Mouse (Mus musculus): ENCODE data around the gene Tars2. TPM values are rescaled to one million over a fixed set of nuclear protein-coding genes. Genes with fewer than 3 reads are reported as not detected.
"Not testable (repeated sequence)": the region's sequence is repeated elsewhere in the genome, so short reads cannot be mapped to it uniquely, and the experiment has no call there.

Gene Tars2
- polyA plus RNA-seq, 1 experiment from 2014 or later: 54.9 TPM

GRCm38 (mm10) chr3:95698286-95698685, 61.7 kb downstream of the Tars2 start:
- peaks cover 2% of the 10 kb centered on the region for H3K4me1 ChIP-seq (replicated peaks; ENCODE audit: control insufficient read depth, insufficient read depth, low read length)

GRCm38 (mm10) chr3:95696360-95696759, 63.6 kb downstream of the Tars2 start:
- no peaks in the 10 kb centered on the region for H3K27me3 ChIP-seq (ENCODE audit: control insufficient read depth, insufficient read depth, low read length)
- no peaks in the 10 kb centered on the region for H3K9me3 ChIP-seq (ENCODE audit: control insufficient read depth, low read length)
- H3K4me1 ChIP-seq (replicated peaks; ENCODE audit: control insufficient read depth, insufficient read depth, low read length): no peaks in the 10 kb centered on the region; the same call in 1 of the 2 replicates
- no peak for ATAC-seq (replicated peaks; ENCODE audit: low FRiP score)
- no peaks in the 10 kb centered on the region for H3K36me3 ChIP-seq (ENCODE audit: control insufficient read depth, insufficient read depth, low read length)
- DNase-seq (ENCODE audit: low spot score): no peak
- H3K4me3 ChIP-seq (ENCODE audit: low read depth, low read length): no peak overlapping the region
- no peak overlapping the region for H3K4me2 ChIP-seq (ENCODE audit: low read depth, low read length, severe bottlenecking)
- 51% methylated on average over 7 of the region's 7 CpGs for WGBS
- H3K9ac ChIP-seq (ENCODE audit: low read length): no peak overlapping the region
- H3K27ac ChIP-seq (ENCODE audit: low read depth, low read length): no peak overlapping the region

More at GRCm38 (mm10) chr3:95698286-95698685, 61.7 kb downstream of the Tars2 start:
- 90% methylated on average over 4 of the region's 4 CpGs for WGBS
- DNase-seq (ENCODE audit: low spot score): no peak
- no peak overlapping the region for H3K27ac ChIP-seq (ENCODE audit: low read depth, low read length)
- no peaks in the 10 kb centered on the region for H3K9me3 ChIP-seq (ENCODE audit: control insufficient read depth, low read length)
- ATAC-seq (replicated peaks; ENCODE audit: low FRiP score): no peak
- H3K4me3 ChIP-seq (ENCODE audit: low read depth, low read length): no peak overlapping the region
- no peaks in the 10 kb centered on the region for H3K27me3 ChIP-seq (ENCODE audit: control insufficient read depth, insufficient read depth, low read length)
- H3K36me3 ChIP-seq (ENCODE audit: control insufficient read depth, insufficient read depth, low read length): no peaks in the 10 kb centered on the region
- H3K9ac ChIP-seq (ENCODE audit: low read length): no peak overlapping the region
- no peak overlapping the region for H3K4me2 ChIP-seq (ENCODE audit: low read depth, low read length, severe bottlenecking)

- no peak for DNase-seq (ENCODE audit: low spot score)
- H3K36me3 ChIP-seq (ENCODE audit: control insufficient read depth, insufficient read depth, low read length): no peaks in the 10 kb centered on the region
- no peak overlapping the region for H3K27ac ChIP-seq (ENCODE audit: low read depth, low read length)
- no peak for ATAC-seq (replicated peaks; ENCODE audit: low FRiP score)
- WGBS: 64% methylated on average over 3 of the region's 3 CpGs
- H3K4me1 ChIP-seq (replicated peaks; ENCODE audit: control insufficient read depth, insufficient read depth, low read length): no peaks in the 10 kb centered on the region; the same call in 1 of the 2 replicates
- H3K27me3 ChIP-seq (ENCODE audit: control insufficient read depth, insufficient read depth, low read length): no peaks in the 10 kb centered on the region
- no peak overlapping the region for H3K4me3 ChIP-seq (ENCODE audit: low read depth, low read length)
- no peaks in the 10 kb centered on the region for H3K9me3 ChIP-seq (ENCODE audit: control insufficient read depth, low read length)
- no peak overlapping the region for H3K4me2 ChIP-seq (ENCODE audit: low read depth, low read length, severe bottlenecking)
- H3K9ac ChIP-seq (ENCODE audit: low read length): no peak overlapping the region
Observed at GRCm38 (mm10) chr3:95695796-95696195, 64.2 kb downstream of the Tars2 start.

GRCm38 (mm10) chr3:95694808-95695703, 65.0 kb downstream of the Tars2 start:
- DNase-seq (ENCODE audit: low spot score) (no peak), ATAC-seq (replicated peaks; ENCODE audit: low FRiP score) (no peak)
- Histone ChIP-seq H3K27me3 (ENCODE audit: control insufficient read depth, insufficient read depth, low read length) (no peaks in the 10 kb centered on the region), H3K4me2 (ENCODE audit: low read depth, low read length, severe bottlenecking) (no peak overlapping the region), H3K9ac (ENCODE audit: low read length) (no peak overlapping the region), H3K27ac (ENCODE audit: low read depth, low read length) (no peak overlapping the region), H3K36me3 (ENCODE audit: control insufficient read depth, insufficient read depth, low read length) (no peaks in the 10 kb centered on the region), H3K4me3 (ENCODE audit: low read depth, low read length) (no peak overlapping the region), H3K4me1 (replicated peaks; ENCODE audit: control insufficient read depth, insufficient read depth, low read length) (no peaks in the 10 kb centered on the region), H3K9me3 (ENCODE audit: control insufficient read depth, low read length) (no peaks in the 10 kb centered on the region)
- WGBS: 85% methylated on average over 11 of the region's 11 CpGs

GRCm38 (mm10) chr3:95693821-95694807, 65.9 kb downstream of the Tars2 start:
- no peak overlapping the region for H3K4me2 ChIP-seq (ENCODE audit: low read depth, low read length, severe bottlenecking)
- H3K4me3 ChIP-seq (ENCODE audit: low read depth, low read length): no peak overlapping the region
- H3K4me1 ChIP-seq (replicated peaks; ENCODE audit: control insufficient read depth, insufficient read depth, low read length): no peaks in the 10 kb centered on the region
- H3K36me3 ChIP-seq (ENCODE audit: control insufficient read depth, insufficient read depth, low read length): no peaks in the 10 kb centered on the region
- H3K27me3 ChIP-seq (ENCODE audit: control insufficient read depth, insufficient read depth, low read length): no peaks in the 10 kb centered on the region
- no peak for ATAC-seq (replicated peaks; ENCODE audit: low FRiP score)
- H3K9me3 ChIP-seq (ENCODE audit: control insufficient read depth, low read length): no peaks in the 10 kb centered on the region
- H3K9ac ChIP-seq (ENCODE audit: low read length): no peak overlapping the region
- 80% methylated on average over 11 of the region's 11 CpGs for WGBS
- no peak overlapping the region for H3K27ac ChIP-seq (ENCODE audit: low read depth, low read length)
- DNase-seq (ENCODE audit: low spot score): no peak

- ATAC-seq (replicated peaks; ENCODE audit: low FRiP score) (no peak), DNase-seq (ENCODE audit: low spot score) (no peak)
- H3K4me2 ChIP-seq (ENCODE audit: low read depth, low read length, severe bottlenecking): no peak overlapping the region
- H3K27ac ChIP-seq (ENCODE audit: low read depth, low read length): no peak overlapping the region
- H3K27me3 ChIP-seq (ENCODE audit: control insufficient read depth, insufficient read depth, low read length): 0 out of 2 replicates have a peak, but pooled peaks cover 2% of the 10 kb centered on the region
- peaks cover 2% of the 10 kb centered on the region for H3K4me1 ChIP-seq (replicated peaks; ENCODE audit: control insufficient read depth, insufficient read depth, low read length)
- WGBS: 90% methylated on average over 6 of the region's 6 CpGs
- no peak overlapping the region for H3K4me3 ChIP-seq (ENCODE audit: low read depth, low read length)
- H3K9me3 ChIP-seq (ENCODE audit: control insufficient read depth, low read length): no peaks in the 10 kb centered on the region
- H3K36me3 ChIP-seq (ENCODE audit: control insufficient read depth, insufficient read depth, low read length): no peaks in the 10 kb centered on the region
- no peak overlapping the region for H3K9ac ChIP-seq (ENCODE audit: low read length)
Observed at GRCm38 (mm10) chr3:95692677-95693076, 67.3 kb downstream of the Tars2 start.

GRCm38 (mm10) chr3:95690552-95690951, 69.5 kb downstream of the Tars2 start:
- not testable (repeated sequence) for ATAC-seq (replicated peaks; ENCODE audit: low FRiP score); DNase-seq (ENCODE audit: low spot score); H3K36me3 ChIP-seq (ENCODE audit: control insufficient read depth, insufficient read depth, low read length); H3K27me3 ChIP-seq (ENCODE audit: control insufficient read depth, insufficient read depth, low read length); H3K9me3 ChIP-seq (ENCODE audit: control insufficient read depth, low read length); H3K4me3 ChIP-seq (ENCODE audit: low read depth, low read length); H3K4me2 ChIP-seq (ENCODE audit: low read depth, low read length, severe bottlenecking); H3K9ac ChIP-seq (ENCODE audit: low read length); H3K4me1 ChIP-seq (replicated peaks; ENCODE audit: control insufficient read depth, insufficient read depth, low read length); H3K27ac ChIP-seq (ENCODE audit: low read depth, low read length)
- 97% methylated on average over 2 of the region's 2 CpGs for WGBS
